Mouse (Mus musculus) neural tube, embryonic 12.5 days (tissue): ENCODE results near the gene Aff4. TPM values are rescaled to one million over a fixed set of nuclear protein-coding genes. Genes with fewer than 3 reads are reported as not detected.
"Not testable (repeated sequence)": the region's sequence is repeated elsewhere in the genome, so short reads cannot be mapped to it uniquely, and the experiment has no call there.

ENCODE experiments used
- ATAC-seq: fragments of 200-750 bp; cut with Nextera tagmentation; 2 replicates; pipeline ENCODE4 v1.8.0; 2017; ENCODE audit warnings: low read depth, mild to moderate bottlenecking, moderate TSS enrichment, moderate library complexity; ENCODE audit not compliant: low FRiP score
- H3K27ac ChIP-seq: fragments of 300-500 bp; sonication (generic); 2 replicates; pipeline ENCODE4 v1.5.1; 2016
- H3K27me3 ChIP-seq: fragments of 300-500 bp; sonication (generic); replicated peaks from 2 replicates; pipeline ENCODE4 v1.6.1; 2016; ENCODE audit warnings: mild to moderate bottlenecking
- H3K36me3 ChIP-seq: fragments of 300-500 bp; sonication (generic); 2 replicates; pipeline ENCODE4 v1.6.1; 2016; ENCODE audit warnings: mild to moderate bottlenecking
- H3K4me1 ChIP-seq: fragments of 300-500 bp; sonication (generic); 2 replicates; pipeline ENCODE4 v1.6.1; 2016
- H3K4me2 ChIP-seq: fragments of 300-500 bp; sonication (generic); replicated peaks from 2 replicates; pipeline ENCODE4 v1.6.1; 2016; ENCODE audit warnings: mild to moderate bottlenecking
- H3K4me3 ChIP-seq: fragments of 300-500 bp; sonication (generic); 2 replicates; pipeline ENCODE4 v1.5.1; 2016
- H3K9ac ChIP-seq: fragments of 300-500 bp; sonication (generic); 2 replicates; pipeline ENCODE4 v1.6.1; 2016; ENCODE audit warnings: mild to moderate bottlenecking
- H3K9me3 ChIP-seq: fragments of 300-500 bp; sonication (generic); 2 replicates; pipeline ENCODE4 v1.6.1; 2016; ENCODE audit warnings: mild to moderate bottlenecking
- WGBS: fragments of 180-500 bp; shearing (Covaris S2); methylation state at CpG from one replicate; pipeline ENCODE4 v1.1.7; 2016; 5-methylcytosine and 5-hydroxymethylcytosine counted together
- polyA plus RNA-seq: library from polyadenylated mRNA; unstranded; fragments of >200 nt; fragmentation: Nextera tagmentation; extraction: Ambion mirVana; gene quantifications from 2 replicates; pipeline ENCODE4 v1.2.1, GENCODE M21; 2016

Gene Aff4
- polyA plus RNA-seq, 1 experiment from 2014 or later: 62.7 TPM

GRCm38 (mm10) chr11:53318568-53318967, 32.1 kb upstream of the Aff4 start:
- H3K27ac ChIP-seq, H3K9me3 ChIP-seq, H3K4me1 ChIP-seq, H3K36me3 ChIP-seq, H3K9ac ChIP-seq, H3K4me3 ChIP-seq, H3K4me2 ChIP-seq, ATAC-seq, H3K27me3 ChIP-seq: not testable (repeated sequence)
- 89% methylated on average over 3 of the region's 3 CpGs for WGBS

- not testable (repeated sequence) for H3K4me2 ChIP-seq, H3K36me3 ChIP-seq, H3K27me3 ChIP-seq, ATAC-seq, H3K9me3 ChIP-seq, H3K9ac ChIP-seq, H3K4me1 ChIP-seq, H3K4me3 ChIP-seq, H3K27ac ChIP-seq
- WGBS: 96% methylated on average over 13 of the region's 13 CpGs
Measured at GRCm38 (mm10) chr11:53319867-53320266, 30.8 kb upstream of the Aff4 start.

- Histone ChIP-seq H3K27ac (no peak within 1 kb of the TSS), H3K9ac (peak within 1 kb of the TSS; percentile 69), H3K4me1 (peaks cover 8% of the 10 kb centered on the region; the same call in 1 of the 2 replicates), H3K4me2 (peak within 1 kb of the TSS; percentile 66), H3K27me3 (no peaks in the 10 kb centered on the region), H3K4me3 (peak within 1 kb of the TSS; percentile 65), H3K36me3 (peaks cover 17% of the 10 kb centered on the region), H3K9me3 (no peaks in the 10 kb centered on the region)
- under 1% methylated on average over 21 of the region's 21 CpGs for WGBS
- ATAC-seq: peak; percentile 86
Measured at GRCm38 (mm10) chr11:53324512-53324968, 26.1 kb upstream of the Aff4 start, which contains the start of gene Zcchc10. TSS of gene Zcchc10 (plus strand) at chr11:53324679.

- H3K9ac ChIP-seq: no peak overlapping the region
- H3K27me3 ChIP-seq: no peaks in the 10 kb centered on the region
- peaks cover 48% of the 10 kb centered on the region for H3K36me3 ChIP-seq
- no peak for ATAC-seq
- H3K4me1 ChIP-seq: peaks cover 4% of the 10 kb centered on the region; the same call in 1 of the 2 replicates
- H3K4me3 ChIP-seq: no peak overlapping the region
- H3K27ac ChIP-seq: no peak overlapping the region
- H3K9me3 ChIP-seq: no peaks in the 10 kb centered on the region
- WGBS: 94% methylated on average over 7 of the region's 7 CpGs
- no peak overlapping the region for H3K4me2 ChIP-seq
Measured at GRCm38 (mm10) chr11:53330325-53330724, 20.3 kb upstream of the Aff4 start.

- H3K9ac ChIP-seq: no peak overlapping the region
- H3K4me2 ChIP-seq: no peak overlapping the region
- no peaks in the 10 kb centered on the region for H3K9me3 ChIP-seq
- no peaks in the 10 kb centered on the region for H3K27me3 ChIP-seq
- peaks cover 3% of the 10 kb centered on the region; the same call in 1 of the 2 replicates for H3K4me1 ChIP-seq
- no peak overlapping the region for H3K27ac ChIP-seq
- no peak overlapping the region for H3K4me3 ChIP-seq
- WGBS: 95% methylated on average over 6 of the region's 6 CpGs
- ATAC-seq: no peak
- peaks cover 48% of the 10 kb centered on the region for H3K36me3 ChIP-seq
Measured at GRCm38 (mm10) chr11:53331121-53331520, 19.5 kb upstream of the Aff4 start.

GRCm38 (mm10) chr11:53332076-53332680, 18.5 kb upstream of the Aff4 start:
- Histone ChIP-seq H3K4me2 (no peak overlapping the region), H3K9ac (no peak overlapping the region), H3K9me3 (no peaks in the 10 kb centered on the region), H3K4me1 (peaks cover 3% of the 10 kb centered on the region; the same call in 1 of the 2 replicates), H3K36me3 (peaks cover 48% of the 10 kb centered on the region), H3K27me3 (no peaks in the 10 kb centered on the region), H3K4me3 (no peak overlapping the region), H3K27ac (no peak overlapping the region)
- ATAC-seq: no peak
- 89% methylated on average over 14 of the region's 14 CpGs for WGBS

GRCm38 (mm10) chr11:53335505-53336181, 15.0 kb upstream of the Aff4 start:
- no peak overlapping the region for H3K27ac ChIP-seq
- ATAC-seq: no peak
- H3K4me3 ChIP-seq: no peak overlapping the region
- peaks cover 25% of the 10 kb centered on the region for H3K36me3 ChIP-seq
- H3K9ac ChIP-seq: no peak overlapping the region
- no peaks in the 10 kb centered on the region for H3K9me3 ChIP-seq
- WGBS: 26% methylated on average over 3 of the region's 3 CpGs
- no peaks in the 10 kb centered on the region for H3K27me3 ChIP-seq
- peaks cover 3% of the 10 kb centered on the region; the same call in 1 of the 2 replicates for H3K4me1 ChIP-seq
- no peak overlapping the region for H3K4me2 ChIP-seq

GRCm38 (mm10) chr11:53336182-53336571, 14.5 kb upstream of the Aff4 start:
- H3K4me3 ChIP-seq: no peak overlapping the region
- no peak for ATAC-seq
- H3K4me1 ChIP-seq: peaks cover 3% of the 10 kb centered on the region; the same call in 1 of the 2 replicates
- no peaks in the 10 kb centered on the region for H3K9me3 ChIP-seq
- H3K27ac ChIP-seq: no peak overlapping the region
- H3K36me3 ChIP-seq: peaks cover 19% of the 10 kb centered on the region
- H3K9ac ChIP-seq: no peak overlapping the region
- no peak overlapping the region for H3K4me2 ChIP-seq
- H3K27me3 ChIP-seq: no peaks in the 10 kb centered on the region

- Histone ChIP-seq H3K4me3 (no peak overlapping the region), H3K9ac (no peak overlapping the region), H3K4me1 (peaks cover 3% of the 10 kb centered on the region; the same call in 1 of the 2 replicates), H3K4me2 (no peak overlapping the region), H3K36me3 (peaks cover 12% of the 10 kb centered on the region), H3K9me3 (no peaks in the 10 kb centered on the region), H3K27ac (no peak overlapping the region), H3K27me3 (no peaks in the 10 kb centered on the region)
- no peak for ATAC-seq
- WGBS: 84% methylated on average over 1 of the region's 1 CpGs
Measured at GRCm38 (mm10) chr11:53336924-53337323, 13.7 kb upstream of the Aff4 start.

- no peaks in the 10 kb centered on the region for H3K9me3 ChIP-seq
- H3K4me1 ChIP-seq: peaks cover 3% of the 10 kb centered on the region; the same call in 1 of the 2 replicates
- H3K27me3 ChIP-seq: no peaks in the 10 kb centered on the region
- no peak overlapping the region for H3K4me3 ChIP-seq
- ATAC-seq: no peak
- no peak overlapping the region for H3K9ac ChIP-seq
- WGBS: 72% methylated on average over 8 of the region's 8 CpGs
- H3K27ac ChIP-seq: no peak overlapping the region
- H3K36me3 ChIP-seq: peaks cover 6% of the 10 kb centered on the region
- no peak overlapping the region for H3K4me2 ChIP-seq
Measured at GRCm38 (mm10) chr11:53337684-53338083, 12.9 kb upstream of the Aff4 start.

GRCm38 (mm10) chr11:53341019-53341418, 9.6 kb upstream of the Aff4 start:
- H3K9me3 ChIP-seq, H3K4me3 ChIP-seq, ATAC-seq, H3K9ac ChIP-seq, H3K36me3 ChIP-seq, H3K4me1 ChIP-seq, H3K4me2 ChIP-seq, H3K27me3 ChIP-seq, H3K27ac ChIP-seq: not testable (repeated sequence)
- 92% methylated on average over 10 of the region's 10 CpGs for WGBS

GRCm38 (mm10) chr11:53342711-53343110, 7.9 kb upstream of the Aff4 start:
- no peak overlapping the region for H3K27ac ChIP-seq
- no peaks in the 10 kb centered on the region for H3K9me3 ChIP-seq
- H3K9ac ChIP-seq: no peak overlapping the region
- ATAC-seq: no peak
- H3K36me3 ChIP-seq: no peaks in the 10 kb centered on the region
- no peak overlapping the region for H3K4me2 ChIP-seq
- H3K4me3 ChIP-seq: no peak overlapping the region
- H3K27me3 ChIP-seq: no peaks in the 10 kb centered on the region
- H3K4me1 ChIP-seq: no peaks in the 10 kb centered on the region
- WGBS: 64% methylated on average over 5 of the region's 5 CpGs
